Mouse (Mus musculus) MEL (cell line): ENCODE results near the gene Col13a1. TPM values are rescaled to one million over a fixed set of nuclear protein-coding genes. Genes with fewer than 3 reads are reported as not detected.

Experiments
- DNase-seq: peaks from one replicate; pipeline ENCODE4 v3.0.0; 2011; ENCODE audit warnings: low read depth, low spot score
- H3K27ac ChIP-seq: 2 replicates; pipeline ENCODE4 v1.5.1; 2012; ENCODE audit warnings: low read depth, mild to moderate bottlenecking, control low read depth, low read length, moderate library complexity; ENCODE audit not compliant: control insufficient read depth
- H3K27me3 ChIP-seq, 2 experiments: fragments of 150-350 bp in 1 of 2; sonication (generic) in 1 of 2; 2 replicates each; pipeline ENCODE4 v1.6.1; 2012; ENCODE audit warnings: low read length in 2 of 2, mild to moderate bottlenecking in 2 of 2, improper control_type of control experiment in 1 of 2, moderate library complexity in 1 of 2; ENCODE audit not compliant: insufficient read depth in 2 of 2, control insufficient read depth in 1 of 2
- H3K36me3 ChIP-seq, 2 experiments: 2 replicates each; pipeline ENCODE4 v1.6.1; 2012 to 2014; ENCODE audit warnings: low read length in 2 of 2, improper control_type of control experiment in 1 of 2, inconsistent platforms in 1 of 2, mild to moderate bottlenecking in 1 of 2; ENCODE audit not compliant: insufficient read depth in 2 of 2, control insufficient read depth in 1 of 2
- H3K4me1 ChIP-seq, 2 experiments: fragments of 150-350 bp in 1 of 2; sonication (generic) in 1 of 2; 2 replicates each; pipeline ENCODE4 v1.6.1; 2012; ENCODE audit warnings: low read length in 2 of 2, improper control_type of control experiment in 1 of 2, mild to moderate bottlenecking in 1 of 2; ENCODE audit not compliant: insufficient read depth in 2 of 2, control insufficient read depth in 1 of 2
- H3K4me3 ChIP-seq, 2 experiments: fragments of 150-350 bp in 1 of 2; sonication (generic) in 1 of 2; 2 replicates each; pipeline ENCODE4 v1.5.1; 2012; ENCODE audit warnings: low read depth in 2 of 2, low read length in 2 of 2, mild to moderate bottlenecking in 2 of 2, moderate library complexity in 2 of 2, control low read depth in 1 of 2, improper control_type of control experiment in 1 of 2; ENCODE audit not compliant: control insufficient read depth in 1 of 2, insufficient read depth in 1 of 2
- H3K79me2 ChIP-seq: 2 replicates; pipeline ENCODE4 v1.6.1; 2012; ENCODE audit warnings: mild to moderate bottlenecking, low read length, moderate library complexity; ENCODE audit not compliant: control insufficient read depth, poor library complexity, insufficient read depth
- H3K9ac ChIP-seq: 2 replicates; pipeline ENCODE4 v1.6.1; 2012; ENCODE audit warnings: low read depth, mild to moderate bottlenecking, control low read depth, low read length, moderate library complexity; ENCODE audit not compliant: control insufficient read depth, poor library complexity, severe bottlenecking
- H3K9me3 ChIP-seq: fragments of 150-350 bp; sonication (generic); replicated peaks from 2 replicates; pipeline ENCODE4 v1.6.1; 2012; ENCODE audit warnings: mild to moderate bottlenecking, low read length, improper control_type of control experiment, moderate library complexity; ENCODE audit not compliant: insufficient read depth
- BHLHE40 ChIP-seq: IDR thresholded peaks from 2 replicates; pipeline ENCODE4 v1.6.1; 2012; ENCODE audit warnings: low read depth, mild to moderate bottlenecking, inconsistent platforms, low read length, improper control_type of control experiment, borderline replicate concordance
- CHD1 ChIP-seq: IDR thresholded peaks from 2 replicates; pipeline ENCODE4 v1.6.1; 2012; ENCODE audit warnings: low read depth, mild to moderate bottlenecking, inconsistent platforms, low read length, improper control_type of control experiment
- CHD2 ChIP-seq: IDR thresholded peaks from 2 replicates; pipeline ENCODE4 v1.6.1; 2011; ENCODE audit warnings: low read length, improper control_type of control experiment
- E2F4 ChIP-seq: IDR thresholded peaks from 2 replicates; pipeline ENCODE4 v1.6.1; 2011; ENCODE audit warnings: low read depth, low read length, improper control_type of control experiment, borderline replicate concordance
- EP300 ChIP-seq, 2 experiments: IDR thresholded peaks; 2 replicates each; pipeline ENCODE4 v1.6.1; 2011; ENCODE audit warnings: improper control_type of control experiment in 2 of 2, low read length in 2 of 2, low read depth in 1 of 2, mild to moderate bottlenecking in 1 of 2
- GABPA ChIP-seq: IDR thresholded peaks from 2 replicates; pipeline ENCODE4 v1.6.1; 2012; ENCODE audit warnings: low read depth, mild to moderate bottlenecking, inconsistent platforms, low read length, improper control_type of control experiment, moderate library complexity
- HCFC1 ChIP-seq: IDR thresholded peaks from 2 replicates; pipeline ENCODE4 v1.6.1; 2012; ENCODE audit warnings: low read depth, mild to moderate bottlenecking, inconsistent platforms, low read length, improper control_type of control experiment, moderate library complexity
- MEF2A ChIP-seq: IDR thresholded peaks from 2 replicates; pipeline ENCODE4 v1.6.1; 2014; ENCODE audit warnings: low read depth, mild to moderate bottlenecking, inconsistent platforms, low read length, improper control_type of control experiment; ENCODE audit not compliant: poor library complexity, insufficient replicate concordance, severe bottlenecking; ENCODE audit errors: extremely low read depth
- MYC ChIP-seq: IDR thresholded peaks from 2 replicates; pipeline ENCODE4 v1.6.1; 2011; ENCODE audit warnings: low read depth, mild to moderate bottlenecking, low read length, improper control_type of control experiment, moderate library complexity
- NRF1 ChIP-seq: IDR thresholded peaks from 2 replicates; pipeline ENCODE4 v1.6.1; 2014; ENCODE audit warnings: low read depth, mild to moderate bottlenecking, inconsistent platforms, low read length, improper control_type of control experiment, moderate library complexity; ENCODE audit not compliant: poor library complexity, insufficient read depth, severe bottlenecking
- POLR2AphosphoS2 ChIP-seq: IDR thresholded peaks from 2 replicates; pipeline ENCODE4 v1.6.1; 2011; ENCODE audit warnings: low read length, improper control_type of control experiment
- POLR2AphosphoS5 ChIP-seq: IDR thresholded peaks from 2 replicates; pipeline ENCODE4 v1.6.1; 2012; ENCODE audit warnings: low read depth, borderline replicate concordance, mild to moderate bottlenecking, inconsistent platforms, low read length, moderate library complexity, mixed read lengths
- RAD21 ChIP-seq: IDR thresholded peaks from 2 replicates; pipeline ENCODE4 v1.6.1; 2011; ENCODE audit warnings: mild to moderate bottlenecking, low read depth, low read length, improper control_type of control experiment
- SIN3A ChIP-seq: IDR thresholded peaks from 2 replicates; pipeline ENCODE4 v1.6.1; 2012; ENCODE audit warnings: low read length, improper control_type of control experiment, inconsistent platforms
- SMC3 ChIP-seq: IDR thresholded peaks from 2 replicates; pipeline ENCODE4 v1.6.1; 2011; ENCODE audit warnings: low read depth, low read length, improper control_type of control experiment
- TAL1 ChIP-seq: IDR thresholded peaks from 2 replicates; pipeline ENCODE4 v1.6.1; 2012; ENCODE audit warnings: mild to moderate bottlenecking, inconsistent platforms, low read length, moderate library complexity, mixed read lengths
- USF1 ChIP-seq: IDR thresholded peaks from 2 replicates; pipeline ENCODE4 v1.6.1; 2014; ENCODE audit warnings: low read depth, mild to moderate bottlenecking, inconsistent platforms, low read length, improper control_type of control experiment, moderate library complexity
- USF2 ChIP-seq, 2 experiments: IDR thresholded peaks; 2 replicates each; pipeline ENCODE4 v1.6.1; 2011 to 2012; ENCODE audit warnings: improper control_type of control experiment in 2 of 2, low read length in 2 of 2, borderline replicate concordance in 1 of 2, inconsistent platforms in 1 of 2, low read depth in 1 of 2, mild to moderate bottlenecking in 1 of 2; ENCODE audit not compliant: insufficient read depth in 1 of 2
- ZC3H11A ChIP-seq: IDR thresholded peaks from 2 replicates; pipeline ENCODE4 v1.6.1; 2012; ENCODE audit warnings: low read depth, mild to moderate bottlenecking, inconsistent platforms, low read length, improper control_type of control experiment
- ZMIZ1 ChIP-seq: IDR thresholded peaks from 2 replicates; pipeline ENCODE4 v1.6.1; 2012; ENCODE audit warnings: low read depth, mild to moderate bottlenecking, inconsistent platforms, low read length, improper control_type of control experiment, moderate library complexity
- ZNF384 ChIP-seq: IDR thresholded peaks from 2 replicates; pipeline ENCODE4 v1.6.1; 2012; ENCODE audit warnings: low read depth, mild to moderate bottlenecking, inconsistent platforms, low read length, improper control_type of control experiment
- polyA plus RNA-seq, 2 experiments: library from polyadenylated mRNA; stranded (reverse) in 1 of 2; unstranded in 1 of 2; fragments of >175 nt in 1 of 2; fragments of >200 nt in 1 of 2; gene quantifications; 2 replicates each; pipeline versions ENCODE4 v1.2.1 to v1.2.4; 2012; ENCODE audit warnings: low replicate concordance in 2 of 2, low read depth in 1 of 2; ENCODE audit not compliant: insufficient read length in 2 of 2, insufficient read depth in 1 of 2, missing spikeins in 1 of 2
- total RNA-seq: library from RNA; depleted of rRNA; stranded (reverse); fragments of 300-350 nt; gene quantifications from 2 replicates; pipeline ENCODE4 v1.2.3, GENCODE M21; 2012

The Col13a1 gene
- total and polyA plus RNA-seq, 3 experiments: not detected

GRCm38 (mm10) chr10:61831741-61832140, 147.2 kb downstream of the Col13a1 start:
- Histone ChIP-seq H3K27ac (no peak overlapping the region), H3K36me3 (no peaks in the 10 kb centered on the region), H3K27me3 (0 out of 4 replicates have a peak, but pooled peaks cover 0 to 2% of the 10 kb centered on the region in 2 experiments), H3K9me3 (no peaks in the 10 kb centered on the region), H3K4me1 (no peaks in the 10 kb centered on the region), H3K79me2 (no peaks in the 10 kb centered on the region), H3K9ac (no peak overlapping the region), H3K4me3 (no peak overlapping the region)
- DNase-seq: no peak
- no peak for TF ChIP-seq EP300 (IDR thresholded peaks at IDR 0.05; ENCODE audit: low read depth in 1 of 2, low read length in 2 of 2)
- no peak for TF ChIP-seq BHLHE40
- TF ChIP-seq CHD2: no peak
- no peak for TF ChIP-seq RAD21
- TF ChIP-seq SIN3A: no peak
- TF ChIP-seq MYC: no peak

GRCm38 (mm10) chr10:61831251-61831650, 147.7 kb downstream of the Col13a1 start:
- TF ChIP-seq ZC3H11A: no peak
- TF ChIP-seq HCFC1: no peak
- TF ChIP-seq BHLHE40: no peak
- no peak for TF ChIP-seq TAL1
- TF ChIP-seq ZNF384: no peak
- TF ChIP-seq GABPA: no peak
- TF ChIP-seq CHD1: no peak
- no peak for TF ChIP-seq SMC3
- TF ChIP-seq USF1: no peak
- no peak for TF ChIP-seq MYC
- TF ChIP-seq CHD2: no peak
- no peak for TF ChIP-seq POLR2AphosphoS2
- TF ChIP-seq ZMIZ1: no peak
- no peak for TF ChIP-seq POLR2AphosphoS5
- TF ChIP-seq NRF1: no peak
- no peak for TF ChIP-seq USF2 (IDR thresholded peaks at IDR 0.05; ENCODE audit: borderline replicate concordance in 1 of 2, insufficient read depth in 1 of 2, low read depth in 1 of 2, low read length in 2 of 2)
- TF ChIP-seq E2F4: no peak
- no peak for TF ChIP-seq MEF2A
- H3K79me2 ChIP-seq: no peaks in the 10 kb centered on the region
- no peak overlapping the region for H3K9ac ChIP-seq
- H3K27me3 ChIP-seq: 0 out of 4 replicates have a peak, but pooled peaks cover 0 to 2% of the 10 kb centered on the region in 2 experiments
- no peak for DNase-seq
- H3K4me3 ChIP-seq: no peak overlapping the region
- H3K9me3 ChIP-seq: no peaks in the 10 kb centered on the region
- no peak overlapping the region for H3K27ac ChIP-seq
- H3K4me1 ChIP-seq: no peaks in the 10 kb centered on the region
- no peaks in the 10 kb centered on the region for H3K36me3 ChIP-seq
